11 mouse cellular contexts compared by ENCODE assay signal in the genomic region with DNA sequence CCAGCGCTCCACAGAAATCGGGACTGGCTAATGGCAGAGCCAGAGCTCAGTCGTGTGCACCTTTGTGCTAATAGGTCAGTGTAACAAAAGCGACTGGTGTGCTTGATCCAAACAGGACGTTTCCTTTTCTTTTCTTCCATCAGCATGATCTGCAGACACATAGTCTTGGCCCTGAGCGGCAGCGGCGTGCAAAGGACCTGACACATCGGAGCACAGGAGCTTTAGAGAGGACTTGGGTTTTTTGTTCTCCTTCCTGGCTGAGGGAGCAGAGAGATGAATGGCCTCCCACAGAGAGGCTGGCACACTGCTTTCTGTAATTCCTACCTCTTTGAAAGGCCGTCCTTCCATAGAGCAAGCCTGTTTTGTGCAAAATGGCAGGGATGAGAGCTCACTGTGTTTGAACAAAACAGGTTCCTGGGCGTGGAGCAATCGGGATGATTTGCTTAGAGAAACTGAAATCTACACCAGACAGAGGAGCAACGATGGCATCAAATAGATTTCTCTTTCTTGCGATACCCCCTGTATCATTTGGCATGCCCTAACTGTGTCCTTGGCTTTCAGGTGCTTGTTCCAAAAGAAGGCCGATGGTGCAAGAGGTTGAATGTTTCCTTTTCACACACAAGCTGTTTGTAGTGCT.
DNase-seq lines count a peak whose midpoint lies in the region; ATAC-seq and TF ChIP-seq lines count a peak whose summit lies in the region.
"Had no signal": no experiment of that assay in that cellular context is flagged by ENCODE, and none has a peak within 500 bp of the region (broad histone marks: within the 10 kb centered on the region; RNA-seq: fewer than 3 reads in every experiment).

No protein-coding gene starts in this region.

- no peaks in the 10 kb centered on the region for H3K36me3 ChIP-seq in forebrain, embryonic 12.5 days (replicated peaks)
- no peaks in the 10 kb centered on the region for H3K36me3 ChIP-seq in midbrain, embryonic 11.5 days (ENCODE audit: control insufficient read depth, insufficient read depth, low read length)
- H3K36me3 ChIP-seq: heart, embryonic 12.5 days had no signal

- no peaks in the 10 kb centered on the region for H3K9me3 ChIP-seq in forebrain, embryonic 12.5 days
- no peaks in the 10 kb centered on the region for H3K9me3 ChIP-seq in midbrain, embryonic 11.5 days (ENCODE audit: control insufficient read depth, low read length)
- H3K9me3 ChIP-seq: heart, embryonic 12.5 days had no signal

- TF ChIP-seq POLR2A in cerebellum, adult 2 months (IDR thresholded peaks at IDR 0.05; ENCODE audit: borderline replicate concordance, insufficient read depth, low read length): no peak
- no peak for TF ChIP-seq POLR2A in lung, adult 2 months (IDR thresholded peaks at IDR 0.05; ENCODE audit: borderline replicate concordance, extremely low read depth, low read depth, low read length)

- H3K4me1 ChIP-seq in cerebellum, adult 2 months (ENCODE audit: control insufficient read depth, insufficient read depth, low read length): peaks cover 21% of the 10 kb centered on the region
- H3K4me1 ChIP-seq in forebrain, embryonic 12.5 days: peaks cover 46% of the 10 kb centered on the region
- H3K4me1 ChIP-seq in midbrain, embryonic 11.5 days (ENCODE audit: control insufficient read depth, insufficient read depth, low read length): peaks cover 32% of the 10 kb centered on the region
- no peaks in the 10 kb centered on the region for H3K4me1 ChIP-seq in lung, adult 2 months (ENCODE audit: control insufficient read depth, insufficient read depth, low read length)

- H3K4me3 ChIP-seq in cerebellum, adult 2 months (replicated peaks; ENCODE audit: insufficient read depth, low read depth, low read length): no peak overlapping the region
- H3K4me3 ChIP-seq in forebrain, embryonic 12.5 days (replicated peaks): no peak overlapping the region
- H3K4me3 ChIP-seq in midbrain, embryonic 11.5 days (ENCODE audit: low read depth, low read length): no peak overlapping the region
- H3K4me3 ChIP-seq in lung, adult 2 months (replicated peaks; ENCODE audit: extremely low read depth, low read depth, low read length): no peak overlapping the region
- H3K4me3 ChIP-seq: heart, embryonic 12.5 days had no signal

- H3K27me3 ChIP-seq in cerebellum, adult 2 months (ENCODE audit: control insufficient read depth, insufficient read depth, low read length): no peaks in the 10 kb centered on the region
- H3K27me3 ChIP-seq in forebrain, embryonic 12.5 days: 0 out of 2 replicates have a peak, but pooled peaks cover 5% of the 10 kb centered on the region
- no peaks in the 10 kb centered on the region for H3K27me3 ChIP-seq in midbrain, embryonic 11.5 days (ENCODE audit: control insufficient read depth, insufficient read depth, low read length)
- H3K27me3 ChIP-seq: heart, embryonic 12.5 days had no signal

- H3K9ac ChIP-seq in forebrain, embryonic 12.5 days: no peak overlapping the region
- no peak overlapping the region for H3K9ac ChIP-seq in midbrain, embryonic 11.5 days (ENCODE audit: low read length)
- H3K9ac ChIP-seq: heart, embryonic 12.5 days; liver, postnatal 0 days had no signal

- WGBS in cerebellum, adult 2 months: 47% methylated on average over 15 of the region's 15 CpGs
- 12% methylated on average over 15 of the region's 15 CpGs for WGBS in forebrain, embryonic 12.5 days
- 26% methylated on average over 15 of the region's 15 CpGs for WGBS in midbrain, embryonic 11.5 days
- WGBS in lung, adult 2 months: 87% methylated on average over 15 of the region's 15 CpGs

- DNase-seq in R1 (ENCODE audit: low read depth, low spot score): peak; percentile 24
- DNase-seq in cerebellum, adult 2 months: peak; percentile 54 to 65
- peak; percentile 91 for DNase-seq in midbrain, embryonic 11.5 days (ENCODE audit: low spot score, missing footprints)
- DNase-seq in gastrocnemius, adult 8-10 months (ENCODE audit: low spot score in 2 of 2): no peak
- no peak for DNase-seq in thymus, adult 18-20 months
- no peak for DNase-seq in thymus, postnatal 4 days
- no peak for DNase-seq in lung, adult 2 months
- DNase-seq: kidney, adult 11 months; liver, postnatal 0 days had no signal

- H3K27ac ChIP-seq in cerebellum, adult 2 months (ENCODE audit: insufficient read depth, low read length): no peak overlapping the region
- peak overlapping the region; percentile 93 for H3K27ac ChIP-seq in forebrain, embryonic 12.5 days
- no peak overlapping the region for H3K27ac ChIP-seq in midbrain, embryonic 11.5 days (ENCODE audit: low read depth, low read length)

- TF ChIP-seq CTCF in cerebellum, adult 2 months (IDR thresholded peaks at IDR 0.05; ENCODE audit: borderline replicate concordance, insufficient read depth, low read depth, low read length): no peak
- TF ChIP-seq CTCF in lung, adult 2 months (IDR thresholded peaks at IDR 0.05; ENCODE audit: insufficient read depth, low read length): no peak

- H3K4me2 ChIP-seq in forebrain, embryonic 12.5 days: peak overlapping the region; percentile 35
- H3K4me2 ChIP-seq in midbrain, embryonic 11.5 days: peak overlapping the region; percentile 14; the same call in 1 of the 2 replicates
- H3K4me2 ChIP-seq: heart, embryonic 12.5 days had no signal

- peak; percentile 47; the same call in 1 of the 2 replicates for ATAC-seq in forebrain, embryonic 12.5 days (ENCODE audit: low FRiP score)
- ATAC-seq in midbrain, embryonic 11.5 days (ENCODE audit: low FRiP score): peak; percentile 52
- ATAC-seq: liver, postnatal 0 days had no signal

Comparison
In these comparisons a context has a peak if more than half of its experiments do, and no peak if none do; other contexts are left out.
1. DNase-seq: peak in R1 (single experiment), cerebellum, adult 2 months (2 of 2) and midbrain, embryonic 11.5 days (single experiment); none in gastrocnemius, adult 8-10 months (0 of 2), thymus, adult 18-20 months (0 of 2), thymus, postnatal 4 days (single experiment) and lung, adult 2 months (single experiment).